Mouse (Mus musculus): ENCODE results near the gene Hoxa10.

Hoxa10 gene

GRCm38 (mm10) chr6:52247766-52248637 lies 7.3 kb upstream of the Hoxa10 start:
- in situ Hi-C loops (cut with MboI, MseI): no loop called here

DNA sequence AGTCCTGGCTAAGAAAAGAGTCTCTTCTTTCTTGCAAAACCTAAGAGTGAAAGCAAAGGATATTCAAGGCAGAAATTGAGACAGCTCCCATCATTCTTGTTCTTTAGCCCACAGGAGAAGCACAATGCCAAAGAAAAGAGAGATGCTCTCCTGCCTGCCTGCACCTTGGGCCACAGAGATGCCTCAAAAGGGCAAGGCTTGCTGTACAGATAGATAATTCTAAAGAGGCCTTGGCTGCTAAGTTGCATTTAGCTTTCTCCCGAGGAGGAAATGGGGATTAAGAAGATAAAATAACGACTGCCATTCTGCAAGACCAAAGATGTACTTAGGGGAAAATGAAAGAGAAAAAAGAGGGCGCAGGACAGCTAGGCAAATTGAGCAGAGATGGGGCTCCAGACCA lies 6.3 kb upstream of the Hoxa10 start:
- in situ Hi-C loops (cut with MboI, MseI): no loop called here

DNA sequence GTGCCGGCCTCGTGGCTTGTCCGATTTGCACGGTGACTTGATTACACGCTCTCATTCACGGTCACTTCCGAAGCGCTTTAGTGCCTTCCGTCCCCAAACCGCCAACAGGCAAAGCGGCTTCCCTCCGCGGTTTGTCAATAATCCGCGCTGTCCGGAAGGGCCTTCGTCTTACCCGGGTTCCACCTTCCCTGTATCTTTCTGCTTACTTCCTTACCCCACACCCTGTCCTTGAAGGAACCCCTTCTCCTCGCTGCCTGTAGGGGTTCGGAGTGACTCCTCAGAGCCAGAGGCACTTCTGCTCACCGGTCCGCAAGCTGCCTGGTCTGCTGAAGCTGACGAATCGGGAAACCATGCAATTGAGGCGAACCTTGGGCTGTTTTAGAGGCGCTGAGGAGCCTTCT lies 5.7 kb upstream of the Hoxa10 start:
- in situ Hi-C loops (cut with MboI, MseI): no loop called here

DNA sequence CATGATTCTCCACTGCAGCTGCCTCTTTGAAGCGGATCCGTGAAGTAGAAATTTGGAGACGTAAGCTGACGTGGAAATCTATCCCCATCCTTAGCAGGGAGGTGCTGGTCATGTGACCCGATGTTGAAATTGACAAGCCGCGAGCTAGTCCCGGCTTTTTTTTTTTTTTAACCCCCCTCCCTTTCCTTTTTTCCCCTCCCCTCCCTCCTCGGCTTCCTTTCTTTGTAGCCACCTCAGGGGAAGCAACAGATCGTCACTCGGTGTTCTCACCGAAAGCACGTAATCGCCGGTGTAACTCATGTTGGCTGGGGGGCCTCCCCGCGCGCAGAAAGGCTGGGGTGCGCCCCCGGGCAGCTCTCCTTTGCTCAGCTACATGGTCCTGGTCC lies 5.1 kb upstream of the Hoxa10 start, which contains the start of gene Hoxa11:
Hoxa11 (minus strand) TSS at position 54 of the 386 bp plus-strand sequence.
- in situ Hi-C loops (cut with MboI, MseI): no loop called here

DNA sequence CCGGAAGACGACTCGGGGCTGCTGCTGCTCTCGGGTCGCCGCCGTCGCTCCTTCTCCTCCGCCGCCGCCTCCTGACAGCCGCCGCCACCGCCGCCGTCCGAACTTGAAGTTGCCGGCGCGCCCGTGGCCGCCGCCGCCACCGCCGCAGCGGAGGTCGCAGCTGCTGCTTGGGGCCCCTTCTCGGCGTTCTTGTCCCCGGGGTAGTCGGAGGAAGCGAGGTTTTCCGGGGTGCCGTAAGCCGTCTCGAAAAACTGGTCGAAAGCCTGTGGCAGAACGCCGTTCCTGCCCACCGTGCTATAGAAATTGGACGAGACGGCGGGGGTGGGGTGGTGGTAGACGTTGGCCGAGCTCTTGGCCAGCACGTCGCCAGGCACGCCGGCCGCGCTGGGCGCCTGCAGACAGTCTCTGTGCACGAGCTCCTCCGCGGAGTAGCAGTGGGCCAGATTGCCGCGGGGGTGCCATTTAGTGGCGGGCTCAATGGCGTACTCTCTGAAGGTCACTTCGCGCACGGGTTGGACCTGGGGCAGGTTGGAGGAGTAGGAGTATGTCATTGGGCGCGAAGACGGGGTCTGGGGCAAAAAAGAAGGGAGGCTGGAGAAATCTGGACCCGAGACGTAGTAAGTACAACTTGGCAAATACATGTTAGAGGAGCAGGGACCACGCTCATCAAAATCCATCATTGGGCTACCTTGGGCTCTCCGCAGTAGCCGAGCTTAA lies 4.5 kb upstream of the Hoxa10 start:
- in situ Hi-C loops (cut with MboI, MseI): no loop called here

GRCm38 (mm10) chr6:52244471-52245039 lies 3.9 kb upstream of the Hoxa10 start:
- in situ Hi-C loops (cut with MboI, MseI): no loop called here

GRCm38 (mm10) chr6:52243681-52244121 lies 3.0 kb upstream of the Hoxa10 start:
- in situ Hi-C loops (cut with MboI, MseI): no loop called here

DNA sequence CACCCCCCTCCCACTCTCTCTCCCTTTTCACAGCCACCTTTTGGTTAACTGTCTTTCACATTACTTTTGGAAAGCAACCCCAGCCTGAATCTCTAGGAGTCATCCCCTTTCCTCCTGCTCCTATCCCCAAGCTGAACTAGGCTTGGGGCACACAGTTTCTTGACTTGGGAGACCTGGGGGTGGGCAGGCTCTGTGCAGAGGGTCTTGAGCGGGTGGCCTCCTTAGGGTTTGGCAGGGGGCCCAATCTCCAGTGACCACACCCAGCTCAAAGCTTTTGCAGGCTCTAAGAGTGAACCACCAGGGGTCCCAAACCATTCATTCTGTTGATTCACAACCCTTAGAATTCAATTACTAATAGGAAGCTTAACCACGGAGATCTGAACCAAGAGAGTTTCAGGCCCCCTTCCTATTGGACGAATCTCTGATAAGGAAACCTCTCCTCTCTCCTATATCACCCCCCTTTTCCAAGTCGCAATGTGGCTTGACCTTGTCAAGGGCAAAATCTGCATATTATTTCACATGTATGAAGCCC lies 2.2 kb upstream of the Hoxa10 start:
- in situ Hi-C loops (cut with MboI, MseI): no loop called here

GRCm38 (mm10) chr6:52241001-52241621 lies 457 bp upstream of the Hoxa10 start:
- in situ Hi-C loops (cut with MboI, MseI): no loop called here

- in situ Hi-C loops (cut with MboI, MseI): loop anchor here (10.0 kb wide), 1 partner anchor 1065 kb away; no protein-coding TSS in a partner anchor
Measured at GRCm38 (mm10) chr6:52239625-52240388, 847 bp downstream of the Hoxa10 start.

DNA sequence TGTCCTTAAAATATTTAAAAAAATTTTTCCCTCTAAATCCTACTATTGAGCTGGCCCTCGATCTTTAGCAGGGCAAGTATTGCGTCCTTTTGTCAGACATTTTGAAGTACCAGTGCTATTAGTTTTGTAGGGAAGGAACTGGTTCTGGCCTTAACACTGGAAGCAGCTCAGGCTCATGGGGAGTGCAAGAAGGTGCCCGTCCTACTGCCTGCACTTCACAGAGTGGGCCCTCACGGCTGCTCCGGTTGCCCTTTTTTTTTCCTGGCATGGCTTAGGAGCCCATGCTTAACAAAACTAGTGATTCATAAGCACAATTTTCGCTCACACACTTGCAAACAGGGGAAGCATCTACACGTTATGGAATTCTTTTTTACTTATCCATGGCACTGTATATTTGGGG lies 1.7 kb downstream of the Hoxa10 start:
- in situ Hi-C loops (cut with MboI, MseI): loop anchor here (10.0 kb wide), 1 partner anchor 1064 kb away; no protein-coding TSS in a partner anchor

GRCm38 (mm10) chr6:52238155-52238545 lies 2.5 kb downstream of the Hoxa10 start:
- in situ Hi-C loops (cut with MboI, MseI): loop anchor here (10.0 kb wide), 1 partner anchor 1063 kb away; no protein-coding TSS in a partner anchor

DNA sequence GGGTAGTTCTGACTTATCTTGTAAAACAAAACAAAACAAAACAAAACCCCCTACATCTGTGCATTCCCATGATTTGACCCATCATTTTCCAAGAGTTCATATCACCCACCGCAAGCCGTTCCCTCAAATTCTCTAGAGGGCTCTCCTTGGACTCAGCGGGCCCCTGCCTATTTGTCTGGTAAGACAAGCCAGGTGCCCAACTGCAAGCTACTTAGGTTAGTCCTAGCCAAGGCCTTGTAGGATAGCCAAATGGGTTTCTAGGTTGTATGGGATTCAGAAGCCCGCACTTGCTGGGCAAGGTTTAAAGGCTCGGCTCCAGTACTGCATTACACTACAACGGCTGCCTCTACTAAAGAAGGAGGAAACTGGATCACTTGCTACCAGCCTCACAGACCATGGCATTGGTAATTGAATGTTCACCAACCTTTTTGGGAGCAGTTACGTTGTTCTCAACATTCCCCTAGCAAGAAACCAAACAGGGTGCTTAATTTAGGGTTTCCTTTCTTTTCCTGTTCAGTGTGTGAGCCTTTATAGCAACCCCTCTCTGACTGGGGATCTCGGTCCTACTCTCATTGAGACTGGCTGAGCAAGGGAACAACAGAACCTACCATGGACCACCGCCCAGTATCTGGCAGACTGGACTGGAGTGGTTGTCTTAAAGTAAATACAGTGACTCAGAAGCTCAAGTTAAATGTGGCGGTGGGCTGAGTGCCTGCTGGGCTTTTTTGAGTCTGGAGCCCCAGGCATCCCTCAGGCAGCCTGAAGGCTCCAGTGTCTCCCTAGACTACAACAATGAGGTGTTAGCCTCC lies 3.1 kb downstream of the Hoxa10 start:
- in situ Hi-C loops (cut with MboI, MseI): loop anchor here (10.0 kb wide), 1 partner anchor 1063 kb away; no protein-coding TSS in a partner anchor

DNA sequence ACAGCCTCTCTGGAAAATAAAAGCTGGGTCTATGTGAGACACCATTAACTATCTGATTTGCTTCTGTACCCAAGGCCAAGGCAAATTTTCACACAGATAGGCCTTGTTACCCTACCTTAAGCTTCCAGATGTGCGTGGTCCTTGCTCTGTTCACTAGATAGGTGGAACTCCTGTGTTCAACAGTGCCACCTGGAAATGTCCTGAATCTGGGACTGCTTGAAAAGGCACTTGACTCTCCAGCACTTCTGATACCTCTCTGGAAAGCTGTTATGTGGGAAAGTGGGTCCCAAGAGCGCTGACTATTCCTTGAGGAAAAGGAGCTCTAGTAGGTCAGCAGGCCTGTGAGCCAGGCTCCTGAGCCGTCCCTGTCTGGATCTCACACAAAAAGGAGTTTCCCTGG lies 3.8 kb downstream of the Hoxa10 start:
- in situ Hi-C loops (cut with MboI, MseI): loop anchor here (10.0 kb wide), 1 partner anchor 1062 kb away; no protein-coding TSS in a partner anchor

- in situ Hi-C loops (cut with MboI, MseI): loop anchor here (10.0 kb wide), 1 partner anchor 1061 kb away; no protein-coding TSS in a partner anchor
Measured at GRCm38 (mm10) chr6:52235866-52236265, 4.8 kb downstream of the Hoxa10 start.

- in situ Hi-C loops (cut with MboI, MseI): loop anchor here (10.0 kb wide), 1 partner anchor 1060 kb away; no protein-coding TSS in a partner anchor
Measured at GRCm38 (mm10) chr6:52235267-52235666, 5.4 kb downstream of the Hoxa10 start.

DNA sequence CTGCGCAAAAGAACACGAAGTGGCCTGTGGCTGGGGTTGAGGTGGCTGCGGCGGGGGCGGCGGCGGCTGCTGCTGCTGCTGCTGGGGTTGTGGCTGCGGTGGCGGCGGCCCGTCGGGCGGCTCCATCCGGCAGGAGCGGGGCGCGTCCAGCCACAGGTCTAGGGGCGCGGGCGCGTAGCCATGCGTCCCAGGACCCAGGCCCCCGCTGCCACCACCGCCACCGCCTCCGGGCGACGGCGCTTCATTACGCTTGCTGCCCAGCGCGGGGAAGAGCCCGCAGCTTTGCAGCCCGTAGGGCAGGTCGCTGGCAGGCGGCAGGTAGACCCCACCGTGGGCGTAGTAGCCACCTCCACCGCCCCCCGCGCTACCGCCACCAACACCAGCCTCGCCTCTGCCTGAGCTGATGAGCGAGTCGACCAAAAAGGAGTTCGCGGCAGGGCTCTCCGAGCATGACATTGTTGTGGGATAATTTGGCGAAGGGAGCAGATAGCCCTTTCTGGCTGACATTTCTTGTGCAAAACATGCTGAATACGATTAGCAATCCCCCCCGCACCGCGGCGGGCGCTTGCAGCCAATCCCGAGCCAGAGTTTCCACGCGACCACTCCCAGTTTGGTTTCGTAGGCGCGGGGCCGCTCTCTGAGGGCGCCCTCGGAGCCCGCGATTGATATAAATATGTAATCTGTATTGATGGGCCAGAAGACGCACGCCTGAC lies 6.1 kb downstream of the Hoxa10 start:
- in situ Hi-C loops (cut with MboI, MseI): loop anchor here (10.0 kb wide), 1 partner anchor 1060 kb away; no protein-coding TSS in a partner anchor

DNA sequence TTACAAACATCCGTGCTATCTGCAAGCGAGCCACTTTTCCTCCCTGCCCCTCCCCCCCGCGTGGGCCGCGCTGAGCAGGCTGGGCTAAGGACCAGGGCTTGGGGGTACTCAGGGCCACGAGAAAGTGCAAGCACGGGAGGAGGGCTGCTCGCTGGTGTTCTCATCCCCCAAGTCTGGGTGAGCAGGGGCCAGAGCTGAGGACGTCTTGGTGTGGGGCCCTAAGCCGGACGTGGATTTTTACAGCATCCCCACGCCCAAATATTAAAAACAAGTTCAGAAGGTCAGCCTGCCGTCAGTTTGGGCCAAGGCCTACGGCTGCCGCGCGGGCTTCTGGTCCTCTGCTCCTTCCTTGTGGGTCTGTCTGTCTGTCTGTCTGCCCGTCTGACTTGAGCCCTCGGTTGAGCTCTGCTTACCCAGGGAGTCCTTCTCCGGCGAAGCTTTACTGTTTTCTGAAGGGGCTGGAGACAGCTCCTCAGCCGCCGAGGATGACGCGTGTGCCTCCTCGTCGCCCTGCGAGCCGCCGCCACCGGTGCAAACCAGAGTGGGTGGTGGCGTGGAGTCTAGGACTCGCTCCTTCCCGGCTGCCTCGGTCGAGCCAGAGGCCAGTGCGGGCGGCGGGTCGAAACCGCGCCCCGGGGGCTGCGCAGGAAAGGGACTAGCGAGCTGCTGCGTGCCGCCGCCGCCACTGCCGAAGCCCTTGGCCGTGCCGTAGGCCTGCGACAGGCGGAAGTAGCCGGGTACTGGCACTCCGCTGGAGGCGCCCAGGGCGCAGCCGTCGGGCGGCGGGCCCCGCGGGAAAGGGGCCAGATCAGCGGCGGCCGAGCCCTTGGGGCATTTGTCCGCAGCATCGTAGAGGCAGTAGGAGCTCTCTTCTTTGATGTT lies 6.9 kb downstream of the Hoxa10 start:
- in situ Hi-C loops (cut with MboI, MseI): loop anchor here (10.0 kb wide), 1 partner anchor 1059 kb away; no protein-coding TSS in a partner anchor

All from T-helper 2 cell (primary cell).